Comparison of ENCODE assay signal across 9 mouse cellular contexts in the genomic region with DNA sequence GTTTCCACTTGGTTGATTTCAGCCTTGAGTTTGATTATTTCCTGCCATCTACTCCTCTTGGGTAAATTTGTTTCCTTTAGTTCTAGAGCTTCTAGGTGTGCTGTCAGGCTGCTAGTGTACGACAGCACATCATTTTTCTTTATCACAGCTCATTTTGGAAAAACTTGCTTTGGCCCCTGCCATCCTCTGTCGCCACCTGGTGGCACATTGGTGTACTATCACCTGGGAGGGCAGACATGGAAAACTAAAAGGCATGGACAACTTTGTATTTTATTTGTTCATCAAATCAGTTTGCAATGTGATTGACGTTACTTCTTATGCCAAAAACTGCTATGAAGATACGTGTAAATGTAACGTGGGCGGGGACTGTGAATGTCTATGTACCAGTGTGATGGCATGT. TPM values are rescaled to one million over a fixed set of nuclear protein-coding genes. Genes with fewer than 3 reads are reported as not detected.
DNase-seq lines count a peak whose midpoint lies in the region; TF ChIP-seq lines count a peak whose summit lies in the region.
"Had no signal": no experiment of that assay in that cellular context is flagged by ENCODE, and none has a peak within 500 bp of the region (broad histone marks: within the 10 kb centered on the region; RNA-seq: fewer than 3 reads in every experiment).

No protein-coding gene starts in this region.

- no peaks in the 10 kb centered on the region for H3K4me1 ChIP-seq in heart, adult 2 months (ENCODE audit: control insufficient read depth, insufficient read depth, low read length)
- no peaks in the 10 kb centered on the region for H3K4me1 ChIP-seq in spleen, adult 2 months (ENCODE audit: control insufficient read depth, insufficient read depth, insufficient read length)
- H3K4me1 ChIP-seq: neural tube, embryonic 12.5 days had no signal

- H3K27me3 ChIP-seq in heart, adult 2 months (ENCODE audit: control insufficient read depth, insufficient read depth, low read length), result no peaks in the 10 kb centered on the region
- no peaks in the 10 kb centered on the region for H3K27me3 ChIP-seq in spleen, adult 2 months (ENCODE audit: control insufficient read depth, insufficient read depth, low read length)
- H3K27me3 ChIP-seq: neural tube, embryonic 12.5 days had no signal

- DNase-seq in heart, adult 2 months, result peak; percentile 10 to 54
- DNase-seq in heart, postnatal 25 days (ENCODE audit: low spot score), result no peak
- peak in 1 of 2 experiments; percentile 26 for DNase-seq in spleen, adult 2 months (ENCODE audit: low read depth in 1 of 2, low spot score in 2 of 2)
- DNase-seq in spleen, adult 12 weeks (ENCODE audit: low spot score), result no peak
- peak; percentile 36 to 63 for DNase-seq in cerebellum, adult 18-20 months
- peak; percentile 31 to 61 for DNase-seq in heart, postnatal 36 days
- DNase-seq in lung, postnatal 36 days, result peak; percentile 43
- DNase-seq in thymus, postnatal 14 days, result peak; percentile 68

- no peak overlapping the region for H3K27ac ChIP-seq in heart, adult 2 months
- H3K27ac ChIP-seq in spleen, adult 2 months (ENCODE audit: insufficient read depth, low read length), result no peak overlapping the region
- H3K27ac ChIP-seq: neural tube, embryonic 12.5 days had no signal

- no peak overlapping the region for H3K9ac ChIP-seq in heart, adult 2 months (ENCODE audit: low read depth, low read length)
- H3K9ac ChIP-seq: neural tube, embryonic 12.5 days had no signal

- WGBS in heart, adult 2 months, result 13% methylated on average over 6 of the region's 6 CpGs
- WGBS in spleen, adult 2 months, result 27% methylated on average over 6 of the region's 6 CpGs

- peak; percentile 88 for TF ChIP-seq CTCF in heart, adult 2 months (IDR thresholded peaks at IDR 0.05)
- TF ChIP-seq CTCF in spleen, adult 2 months (IDR thresholded peaks at IDR 0.05; ENCODE audit: extremely low read depth, insufficient read depth, insufficient read length, insufficient replicate concordance), result peak; percentile 82; the same call in 1 of the 2 replicates

- H3K4me3 ChIP-seq in heart, adult 2 months, result no peak overlapping the region
- H3K4me3 ChIP-seq in spleen, adult 2 months (ENCODE audit: extremely low read depth, insufficient read depth, insufficient read length), result no peak overlapping the region
- H3K4me3 ChIP-seq: neural tube, embryonic 12.5 days had no signal

- TF ChIP-seq EP300 in heart, adult 2 months (IDR thresholded peaks at IDR 0.05; ENCODE audit: insufficient read depth, low read depth, low read length), result peak; percentile 63; the same call in 1 of the 2 replicates

- no peaks in the 10 kb centered on the region for H3K36me3 ChIP-seq in heart, adult 2 months (ENCODE audit: control insufficient read depth, insufficient read depth, low read length)
- H3K36me3 ChIP-seq in spleen, adult 2 months (ENCODE audit: control insufficient read depth, insufficient read depth, low read length), result no peaks in the 10 kb centered on the region
- H3K36me3 ChIP-seq: neural tube, embryonic 12.5 days had no signal

- intact Hi-C loops in heart, adult 2 months (cut with DNase I), result loop anchor here (1.0 kb wide), 2 partner anchors 67 to 144 kb away; no protein-coding TSS in a partner anchor
- intact Hi-C loops in heart, postnatal 25 days (cut with DNase I), result loop anchor here (1.0 to 5.0 kb wide), 2 partner anchors 67 to 142 kb away; no protein-coding TSS in a partner anchor
- intact Hi-C loops in heart, postnatal 36 days (cut with DNase I), result loop anchor here (1.0 to 2.0 kb wide), 2 partner anchors 68 to 143 kb away; no protein-coding TSS in a partner anchor

- no peaks in the 10 kb centered on the region for H3K79me2 ChIP-seq in heart, adult 2 months (replicated peaks; ENCODE audit: control insufficient read depth, insufficient read depth, low read length)

- TF ChIP-seq POLR2A in heart, adult 2 months (IDR thresholded peaks at IDR 0.05; ENCODE audit: insufficient read depth, low read depth, low read length), result no peak
- TF ChIP-seq POLR2A in spleen, adult 2 months (IDR thresholded peaks at IDR 0.05; ENCODE audit: low read depth, low read length), result no peak

RNA-seq across cellular contexts. Expression of gene Perp, which starts 59.3 kb away (rescaled TPM):
- total RNA-seq in heart, adult 2 months (2021), result 100 to 1,000 TPM in 1 of 2 experiments, 10 to 100 TPM in 1; 86.1 to 105 TPM
- 137 and 153 TPM in 2 replicates for polyA plus RNA-seq in heart, adult 2 months (2012; rRNA removed)
- 100 to 1,000 TPM; 121 to 130 TPM for total RNA-seq in heart, postnatal 25 days (2021)
- 1.1 and 1.9 TPM in 2 replicates for polyA plus RNA-seq in spleen, adult 2 months (2012; rRNA removed)
- 100 to 1,000 TPM; 108 to 119 TPM for total RNA-seq in heart, postnatal 36 days (2021)

Comparison
In these comparisons a context has a peak if more than half of its experiments do, and no peak if none do; other contexts are left out.
1. DNase-seq: peak in heart, adult 2 months (2 of 2), cerebellum, adult 18-20 months (2 of 2), heart, postnatal 36 days (2 of 2), lung, postnatal 36 days (single experiment) and thymus, postnatal 14 days (single experiment); none in heart, postnatal 25 days (single experiment) and spleen, adult 12 weeks (single experiment).